8 mouse cellular contexts compared by ENCODE assay signal in the genomic region with DNA sequence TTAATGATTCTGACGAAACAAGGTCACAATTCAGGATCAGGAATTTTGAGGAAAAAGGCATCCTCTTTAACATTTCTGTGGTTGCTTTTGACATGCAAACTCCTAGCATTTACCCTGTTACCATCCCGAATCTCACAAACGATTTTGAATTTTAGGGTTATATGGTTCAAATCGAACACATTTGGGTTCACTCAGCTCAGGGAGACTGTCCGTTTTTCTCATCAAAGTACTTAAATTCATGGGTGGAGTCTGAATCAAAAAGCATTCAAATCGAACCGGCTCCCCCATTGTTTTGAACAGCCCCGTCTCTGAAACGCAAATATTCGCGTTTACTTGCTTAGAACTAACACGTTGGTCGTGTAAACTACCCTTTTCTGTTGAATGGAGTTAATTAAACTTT. TPM values are rescaled to one million over a fixed set of nuclear protein-coding genes. Genes with fewer than 3 reads are reported as not detected.
A peak's percentile ranks its signal among the peaks of the same experiment; 100 is the strongest.
DNase-seq lines count a peak whose midpoint lies in the region; ATAC-seq and TF ChIP-seq lines count a peak whose summit lies in the region.

No protein-coding gene starts in this region.

- H3K27ac ChIP-seq in cortical plate, adult 2 months (ENCODE audit: insufficient read depth, low read length): 0 out of 2 replicates have a peak overlapping the region, but pooled peaks have one; percentile 52
- no peak overlapping the region for H3K27ac ChIP-seq in hindbrain, embryonic 13.5 days
- H3K27ac ChIP-seq in midbrain, embryonic 12.5 days (replicated peaks): no peak overlapping the region; the same call in 1 of the 2 replicates

- H3K4me1 ChIP-seq in cortical plate, adult 2 months (ENCODE audit: control insufficient read depth, insufficient read depth, low read length): no peaks in the 10 kb centered on the region; the same call in 1 of the 2 replicates
- H3K4me1 ChIP-seq in hindbrain, embryonic 13.5 days (replicated peaks): peaks cover 10% of the 10 kb centered on the region
- peaks cover 7% of the 10 kb centered on the region for H3K4me1 ChIP-seq in midbrain, embryonic 12.5 days

- TF ChIP-seq POLR2A in cortical plate, adult 2 months (IDR thresholded peaks at IDR 0.05; ENCODE audit: extremely low read depth, insufficient read depth, low read length): no peak

- peak overlapping the region; percentile 90; the same call in 1 of the 2 replicates for H3K4me3 ChIP-seq in cortical plate, adult 2 months (ENCODE audit: insufficient read depth, low read length)
- peak overlapping the region; percentile 66 for H3K4me3 ChIP-seq in hindbrain, embryonic 13.5 days
- H3K4me3 ChIP-seq in midbrain, embryonic 12.5 days: peak overlapping the region; percentile 67

- ATAC-seq in hindbrain, embryonic 13.5 days (ENCODE audit: low FRiP score): no peak
- ATAC-seq in midbrain, embryonic 12.5 days (ENCODE audit: low FRiP score, low read depth): no peak

- peak overlapping the region; percentile 52 for H3K4me2 ChIP-seq in hindbrain, embryonic 13.5 days
- H3K4me2 ChIP-seq in midbrain, embryonic 12.5 days (replicated peaks): peak overlapping the region; percentile 49

- no peaks in the 10 kb centered on the region for H3K36me3 ChIP-seq in hindbrain, embryonic 13.5 days
- no peaks in the 10 kb centered on the region for H3K36me3 ChIP-seq in midbrain, embryonic 12.5 days

- no peak for TF ChIP-seq CTCF in cortical plate, adult 2 months (IDR thresholded peaks at IDR 0.05; ENCODE audit: extremely low read depth, insufficient read depth, low read length)

- DNase-seq in embryo, embryonic 9.5 days (ENCODE audit: extremely low spot score): peak; percentile 25
- no peak for DNase-seq in embryo, embryonic 11 days
- peak; percentile 34 to 36 for DNase-seq in B cell, adult 2 months
- DNase-seq in left cerebral cortex, adult 11 months (ENCODE audit: low spot score): no peak
- DNase-seq in adipocyte (ENCODE audit: low spot score): no peak

- H3K9ac ChIP-seq in hindbrain, embryonic 13.5 days: no peak overlapping the region
- H3K9ac ChIP-seq in midbrain, embryonic 12.5 days (replicated peaks): no peak overlapping the region

- peaks cover 9% of the 10 kb centered on the region; the same call in 1 of the 2 replicates for H3K27me3 ChIP-seq in hindbrain, embryonic 13.5 days
- H3K27me3 ChIP-seq in midbrain, embryonic 12.5 days: peaks cover 8% of the 10 kb centered on the region; the same call in 1 of the 2 replicates

- 13% methylated on average over 13 of the region's 13 CpGs for WGBS in hindbrain, embryonic 13.5 days
- WGBS in midbrain, embryonic 12.5 days: 17% methylated on average over 13 of the region's 13 CpGs

- H3K9me3 ChIP-seq in hindbrain, embryonic 13.5 days: no peaks in the 10 kb centered on the region
- no peaks in the 10 kb centered on the region for H3K9me3 ChIP-seq in midbrain, embryonic 12.5 days

RNA-seq across cellular contexts. Expression of a gene that starts 0.6 kb away (rescaled TPM):
- polyA plus RNA-seq in cortical plate, adult 2 months (2012; rRNA removed): 301 and 326 TPM in 2 replicates
- polyA plus RNA-seq in hindbrain, embryonic 13.5 days (2015; fragmentation: Nextera tagmentation; extraction: Ambion mirVana): 194 and 197 TPM in 2 replicates
- 219 and 228 TPM in 2 replicates for polyA plus RNA-seq in midbrain, embryonic 12.5 days (2016; fragmentation: Nextera tagmentation; extraction: Ambion mirVana)

Comparison
In these comparisons a context has a peak if more than half of its experiments do, and no peak if none do; other contexts are left out.
1. DNase-seq: peak in embryo, embryonic 9.5 days (single experiment) and B cell, adult 2 months (2 of 2); none in embryo, embryonic 11 days (single experiment), left cerebral cortex, adult 11 months (single experiment) and adipocyte (single experiment).
2. Peak in every context shown above with its lines, with median percentiles within 50 percentile points of each other: H3K4me3 ChIP-seq.